Mouse (Mus musculus): Measurements from ENCODE around the gene Psph. TPM values are rescaled to one million over a fixed set of nuclear protein-coding genes. Genes with fewer than 3 reads are reported as not detected.
"Not testable (repeated sequence)": the region's sequence is repeated elsewhere in the genome, so short reads cannot be mapped to it uniquely, and the experiment has no call there.

The Psph gene
- total RNA-seq (2022), result 10 to 100 TPM; 23.0 to 31.3 (median 28.6) TPM

DNA sequence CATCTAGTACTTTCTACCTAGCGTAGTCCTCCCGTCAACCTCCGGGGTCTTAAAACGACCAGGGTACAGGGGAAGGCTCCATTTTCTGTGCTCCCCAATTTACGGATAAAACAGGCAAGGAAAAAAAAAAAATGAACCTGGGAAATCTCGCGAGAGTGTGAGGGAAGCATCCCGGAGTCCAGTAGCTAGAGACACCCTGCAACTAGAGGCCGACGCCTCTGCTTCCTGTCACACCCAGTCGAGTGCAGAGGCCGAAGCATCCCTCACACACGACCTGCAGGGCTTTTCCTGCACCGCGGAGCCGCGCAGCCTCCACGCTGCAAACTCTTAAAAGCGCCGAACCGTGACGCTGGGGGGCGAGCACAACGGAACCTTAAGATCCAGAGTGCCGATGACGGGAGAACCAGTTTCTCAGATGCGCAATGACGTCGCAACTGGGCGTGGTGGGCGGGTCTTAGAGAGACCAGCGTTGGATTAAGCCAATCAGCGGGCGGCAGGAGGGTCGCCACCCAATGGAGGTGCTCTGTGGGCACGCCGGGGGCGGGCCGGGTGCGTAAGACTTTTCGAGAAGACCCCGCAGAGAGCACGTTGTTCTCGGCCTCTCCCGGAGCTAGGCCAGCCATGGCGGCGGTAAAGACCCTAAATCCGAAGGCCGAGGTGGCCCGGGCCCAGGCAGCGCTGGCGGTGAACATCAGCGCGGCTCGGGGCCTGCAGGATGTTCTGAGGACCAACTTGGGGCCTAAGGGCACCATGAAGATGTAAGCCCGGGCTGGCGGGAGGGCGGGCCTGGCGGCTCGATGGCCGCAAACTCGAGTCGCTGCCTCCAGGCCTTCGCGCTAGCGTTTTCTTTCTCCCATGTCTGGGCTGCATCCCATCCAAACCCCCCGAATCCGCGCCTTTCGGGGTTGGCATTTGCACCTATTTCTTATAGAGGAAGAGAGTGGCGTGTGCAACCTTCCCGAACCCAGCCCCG, at the start of gene Psph:
Gene Psph (minus strand): TSS at position 632 of the 973 bp plus-strand sequence.
- DNase-seq (ENCODE audit: low spot score in 2 of 2), result peak; percentile 97 to 98

DNA sequence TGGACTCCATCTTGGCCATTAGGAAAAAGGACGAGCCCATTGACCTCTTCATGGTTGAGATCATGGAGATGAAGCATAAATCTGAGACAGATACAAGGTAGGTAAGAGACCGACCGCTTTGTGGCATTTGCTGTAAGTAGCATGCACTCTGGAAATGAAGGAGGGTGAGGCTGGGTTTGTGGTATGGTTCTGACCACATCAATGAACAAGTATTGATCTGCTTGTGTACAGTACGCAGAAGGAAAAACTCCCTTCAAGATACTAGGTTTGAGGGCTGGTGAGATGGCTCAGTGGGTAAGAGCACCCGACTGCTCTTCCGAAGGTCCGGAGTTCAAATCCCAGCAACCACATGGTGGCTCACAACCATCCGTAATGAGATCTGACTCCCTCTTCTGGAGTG, 3.3 kb upstream of the Psph start:
- DNase-seq (ENCODE audit: low spot score in 2 of 2), result not testable (repeated sequence)

DNA sequence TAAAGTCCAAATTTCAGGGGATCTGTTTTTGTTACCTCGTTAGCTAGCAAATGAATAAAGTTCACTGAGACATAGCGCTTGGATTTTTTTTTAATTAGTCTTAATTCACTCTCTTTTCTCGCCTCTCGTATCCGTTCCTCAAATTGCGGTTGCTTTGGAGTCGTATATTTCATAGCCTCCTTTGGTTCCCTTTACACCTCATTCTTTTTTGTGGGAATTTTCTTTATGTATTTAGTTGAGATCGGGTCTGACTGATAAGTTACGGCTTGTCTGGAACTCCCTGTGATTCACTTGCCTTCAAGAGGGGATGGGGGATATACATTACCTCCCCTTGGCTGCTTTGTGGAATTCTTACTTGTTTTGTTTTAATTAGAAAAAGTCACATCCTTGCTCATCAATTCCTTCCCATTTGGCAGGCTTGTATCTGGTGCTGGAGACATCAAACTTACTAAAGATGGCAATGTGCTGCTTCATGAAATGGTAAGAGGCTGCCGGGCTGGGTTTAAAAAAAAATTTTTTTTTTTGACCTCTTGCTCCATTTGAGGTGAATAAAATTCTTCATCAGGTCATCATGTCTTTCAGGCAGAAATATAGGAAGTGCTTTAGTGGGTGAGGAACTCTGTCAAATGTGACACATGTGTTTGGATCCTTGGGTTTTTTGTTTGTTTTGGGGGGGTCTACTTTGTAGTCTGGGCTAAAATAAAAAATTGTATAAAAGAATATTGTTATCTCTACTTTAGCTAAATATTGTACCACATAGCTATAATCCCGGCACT, 757 bp upstream of the Psph start:
- no peak for DNase-seq (ENCODE audit: low spot score in 2 of 2)

DNA sequence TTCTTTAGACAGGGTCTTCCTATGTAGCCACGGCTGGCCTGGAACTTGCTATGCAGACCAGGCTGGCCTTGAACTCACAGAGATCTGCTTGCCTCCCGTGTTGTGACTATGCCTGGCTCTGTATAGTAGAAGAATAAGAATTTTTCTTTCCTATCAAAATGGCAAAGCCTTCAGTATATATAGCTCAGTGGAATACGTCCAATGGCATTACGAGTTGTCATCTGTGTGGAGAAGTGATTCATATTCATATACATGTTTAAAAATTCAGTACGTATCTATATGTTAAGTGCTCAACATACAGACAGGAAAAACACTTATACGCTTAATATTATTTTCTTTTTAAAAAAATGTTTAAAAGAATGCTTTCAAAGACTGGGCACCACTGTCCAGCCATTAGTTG, 1.1 kb downstream of the Psph start:
- DNase-seq (ENCODE audit: low spot score in 2 of 2), result no peak

DNA sequence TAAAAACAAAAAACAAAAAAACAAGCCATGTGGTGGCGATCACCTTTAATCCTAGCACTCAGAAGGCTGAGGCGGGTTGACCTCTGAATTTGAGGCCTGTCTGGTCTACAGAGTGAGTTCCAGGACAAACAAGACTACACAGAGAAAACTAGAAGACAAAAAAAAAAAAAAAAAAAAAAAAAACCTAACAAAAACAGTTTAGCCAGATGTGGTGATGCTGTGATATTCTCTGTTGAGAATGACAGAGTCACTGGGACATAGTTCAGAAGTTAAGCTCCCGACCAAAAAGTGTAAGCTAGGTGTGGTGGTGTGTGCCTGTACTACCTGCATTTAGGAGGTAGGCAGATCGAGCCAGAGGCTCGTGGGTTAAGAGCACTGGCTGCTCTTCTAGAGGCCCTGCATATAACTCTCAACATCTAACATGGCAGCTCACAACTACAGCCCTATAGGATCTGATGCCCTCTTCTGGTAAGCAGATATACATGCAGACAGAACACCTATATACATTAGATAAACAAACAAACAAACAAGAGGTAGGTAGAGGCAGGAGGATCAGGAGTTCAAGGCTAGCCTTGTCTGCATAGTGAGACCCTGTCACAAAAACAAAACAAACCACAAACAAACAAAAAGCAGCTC, 1.9 kb downstream of the Psph start:
- DNase-seq (ENCODE audit: low spot score in 2 of 2), result no peak

DNA sequence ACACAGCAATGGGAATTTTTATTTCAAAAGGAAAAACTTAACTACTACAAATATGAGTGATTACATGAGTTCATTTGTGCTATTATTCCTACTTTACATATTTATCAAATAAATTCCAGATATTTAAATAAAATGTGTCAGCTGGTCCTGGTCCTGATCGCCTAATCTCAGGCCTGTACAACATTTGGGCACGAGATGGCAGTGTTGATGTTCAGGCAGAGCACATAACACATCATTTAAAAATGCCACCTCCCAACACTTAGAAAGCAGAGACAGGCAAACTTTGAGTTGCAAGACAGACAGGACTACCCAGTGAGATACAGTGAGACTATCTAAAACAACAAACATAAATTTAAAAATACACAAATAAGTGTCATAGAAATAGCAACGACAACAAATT, 5.0 kb downstream of the Psph start:
- DNase-seq (ENCODE audit: low spot score in 2 of 2), result no peak

DNA sequence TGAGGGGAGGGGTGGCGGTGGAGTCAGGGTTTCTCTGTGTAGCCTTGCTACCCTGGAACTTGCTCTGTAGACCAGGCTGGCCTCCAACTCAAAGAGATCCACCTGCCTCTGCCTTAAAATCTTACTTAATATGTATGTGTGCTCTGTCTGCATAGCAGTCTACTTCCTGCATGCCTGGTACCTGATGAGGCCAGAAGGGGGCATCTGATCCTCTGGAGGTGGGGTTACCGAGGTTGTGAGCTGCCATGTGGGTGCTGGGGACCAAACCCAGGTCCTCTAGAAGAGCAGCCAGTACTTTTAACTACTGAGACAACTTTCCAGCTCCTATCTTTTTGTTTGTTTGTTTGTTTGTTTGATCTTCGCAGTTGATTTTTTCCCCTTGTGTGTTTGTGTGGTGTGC, 7.1 kb downstream of the Psph start:
- no peak for DNase-seq (ENCODE audit: low spot score in 2 of 2)

DNA sequence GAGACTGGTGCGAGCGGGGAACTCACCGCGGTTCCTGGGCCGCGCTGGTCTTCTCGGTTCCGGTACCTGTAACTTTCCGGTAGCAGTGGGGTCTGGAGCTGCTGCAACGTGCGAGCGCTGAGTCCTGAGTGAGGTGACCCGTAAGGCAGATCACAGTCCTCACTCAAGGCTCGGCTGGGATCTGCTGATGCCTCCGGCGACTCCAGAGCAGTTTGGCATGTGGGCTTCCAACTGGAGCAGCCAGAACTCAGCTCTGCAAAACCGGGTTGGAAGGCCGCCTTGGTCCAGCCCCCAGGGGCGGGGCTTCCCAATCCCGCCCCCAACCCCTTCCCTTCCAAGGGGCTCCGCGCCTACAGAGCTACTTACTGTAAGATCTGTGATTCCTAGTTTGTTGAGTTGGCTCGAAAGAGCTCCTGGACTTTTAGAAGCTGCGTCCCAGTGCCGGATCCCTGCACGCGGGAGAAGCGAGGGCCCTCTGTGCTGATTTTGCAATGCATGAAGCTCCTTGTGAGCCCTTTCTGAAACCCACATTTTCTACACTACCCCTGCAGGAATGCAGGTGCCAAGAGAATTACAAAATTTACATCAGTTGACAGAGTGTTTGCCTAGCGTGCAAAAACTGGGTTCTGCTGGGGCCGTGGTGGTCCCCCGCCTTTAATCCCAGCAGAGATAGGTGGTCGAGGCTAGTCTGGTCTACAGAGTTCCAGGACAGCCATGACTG, 8.1 kb downstream of the Psph start:
- peak; percentile 59 to 79 for DNase-seq (ENCODE audit: low spot score in 2 of 2)

DNA sequence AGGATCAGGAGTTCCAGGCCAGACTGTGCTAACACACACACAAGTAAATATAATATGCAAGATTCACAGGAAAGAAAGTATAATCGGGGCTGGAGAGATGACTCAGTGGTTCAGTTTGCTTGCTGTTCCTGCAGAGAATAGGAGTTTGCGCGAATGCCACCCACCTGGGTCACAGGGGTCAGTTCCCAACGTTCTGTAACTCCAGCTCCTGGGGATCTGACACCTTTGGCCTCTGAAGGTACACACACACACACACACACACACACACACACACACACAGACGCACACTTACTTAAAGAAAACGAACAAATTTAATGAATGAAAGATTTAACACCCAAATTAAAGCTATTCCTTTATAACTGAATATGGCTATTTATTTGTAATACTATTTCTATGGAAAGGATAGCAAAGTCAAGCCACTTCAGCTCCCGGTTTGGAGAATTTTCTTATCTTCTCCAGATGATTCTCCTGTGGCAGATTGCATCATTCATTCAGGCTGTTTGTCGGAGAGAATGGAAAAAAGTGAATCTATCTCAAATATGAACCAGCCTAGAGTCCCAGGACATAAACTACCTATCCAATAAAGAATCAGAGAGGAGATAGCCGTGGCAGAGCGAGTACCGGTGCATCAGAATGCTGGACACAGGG, 8.8 kb downstream of the Psph start:
- DNase-seq (ENCODE audit: low spot score in 2 of 2), result no peak

DNA sequence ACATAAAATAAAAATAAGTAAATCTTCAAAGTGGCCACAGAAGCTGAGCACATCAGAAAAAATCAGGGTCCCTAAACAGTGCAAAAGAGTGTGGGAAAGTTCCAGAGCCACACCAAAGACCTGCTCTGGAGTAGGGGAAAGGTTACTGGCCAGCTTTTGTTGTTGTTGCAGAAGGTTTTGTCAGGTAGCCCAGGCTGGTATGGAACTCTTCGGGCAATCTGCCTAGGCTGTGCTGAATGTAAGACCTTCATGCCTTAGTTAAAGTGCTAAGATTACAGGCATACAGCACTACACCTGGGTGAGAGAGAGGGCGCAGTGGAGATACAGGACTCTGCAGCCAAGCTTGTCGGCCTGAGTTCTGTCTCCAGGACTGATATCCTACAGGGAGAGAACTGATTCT, 12.6 kb downstream of the Psph start:
- DNase-seq (ENCODE audit: low spot score in 2 of 2), result no peak

DNA sequence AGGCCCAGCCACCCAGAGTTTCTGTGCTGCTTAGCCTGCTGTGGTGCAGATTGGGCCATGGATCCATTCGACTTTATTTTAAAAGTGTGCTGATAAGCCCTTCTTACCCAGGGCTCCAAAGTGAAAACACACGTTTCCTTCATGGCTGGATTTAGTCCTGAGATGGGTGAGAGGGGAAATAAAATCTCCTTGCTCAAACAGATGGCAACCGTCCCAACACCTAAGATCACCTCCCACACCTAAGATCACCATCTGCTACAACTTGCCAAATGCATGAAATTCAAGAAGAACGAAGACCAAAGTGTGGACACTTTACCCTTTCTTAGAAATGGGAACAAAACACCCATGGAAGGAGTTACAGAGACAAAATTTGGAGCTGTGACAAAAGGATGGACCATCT, 13.9 kb downstream of the Psph start:
- DNase-seq (ENCODE audit: low spot score in 2 of 2), result not testable (repeated sequence)

DNA sequence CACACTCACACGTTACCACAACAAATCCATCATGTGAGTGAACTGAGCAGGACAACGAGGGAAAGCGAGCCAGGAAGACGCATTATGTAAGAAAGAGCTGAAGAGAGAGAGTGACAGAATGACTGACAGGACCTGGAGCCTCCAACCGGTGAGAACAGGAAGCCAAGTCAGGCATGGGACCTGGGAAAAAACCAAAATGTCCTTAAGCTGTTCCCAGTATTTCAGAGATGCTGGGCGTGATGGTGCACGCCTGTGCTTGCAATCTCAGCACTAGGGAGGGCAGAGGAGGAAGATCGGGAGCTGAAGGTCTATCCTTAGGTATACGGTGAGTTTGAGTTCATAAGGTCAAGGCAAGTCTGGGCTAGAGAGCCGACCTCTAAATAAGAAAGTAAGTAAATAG, 14.8 kb downstream of the Psph start:
- no peak for DNase-seq (ENCODE audit: low spot score in 2 of 2)

DNA sequence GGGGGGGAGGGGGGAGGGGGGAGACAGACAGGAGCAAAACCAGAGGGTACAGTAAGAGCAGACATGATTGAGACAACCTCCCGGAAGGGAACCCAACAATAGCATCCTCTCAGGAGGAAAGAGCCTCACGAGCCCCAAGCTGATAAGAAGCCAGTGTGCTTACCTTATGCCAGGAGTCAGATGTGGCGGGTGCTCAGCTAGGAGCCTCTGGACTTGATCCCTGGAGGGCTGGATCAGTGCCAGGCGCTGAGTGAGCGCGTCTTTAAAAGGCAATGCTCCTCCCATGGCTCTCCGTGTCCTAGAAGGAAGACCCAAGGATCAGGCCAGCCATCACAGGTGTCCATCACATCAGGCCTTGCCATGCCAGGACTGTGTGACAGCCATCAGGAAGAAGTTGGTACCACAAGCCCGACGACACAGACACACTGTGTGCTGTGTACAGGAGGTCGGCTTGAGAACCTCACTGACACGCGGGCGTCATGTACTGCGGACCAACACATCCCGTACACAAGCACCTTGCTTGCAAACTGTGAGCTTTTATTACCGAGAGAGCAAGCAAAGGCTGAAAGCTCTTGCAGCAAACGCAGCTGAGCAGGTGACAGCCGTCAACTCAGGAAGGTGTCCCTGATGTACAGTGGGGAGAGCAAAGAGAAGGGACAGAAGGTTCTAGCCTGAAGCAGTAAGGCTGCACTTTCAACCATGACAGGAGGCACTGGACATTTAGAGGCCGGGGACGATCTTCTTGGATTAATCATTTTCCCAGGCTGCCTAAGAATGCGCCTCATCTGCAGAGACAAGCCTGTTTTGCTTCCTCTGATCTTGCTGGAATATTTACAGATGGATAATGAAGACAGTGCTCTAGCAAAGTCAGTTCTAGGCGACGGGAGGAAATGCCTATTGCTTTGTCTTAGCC, 16.6 kb downstream of the Psph start:
- DNase-seq (ENCODE audit: low spot score in 2 of 2), result no peak

DNA sequence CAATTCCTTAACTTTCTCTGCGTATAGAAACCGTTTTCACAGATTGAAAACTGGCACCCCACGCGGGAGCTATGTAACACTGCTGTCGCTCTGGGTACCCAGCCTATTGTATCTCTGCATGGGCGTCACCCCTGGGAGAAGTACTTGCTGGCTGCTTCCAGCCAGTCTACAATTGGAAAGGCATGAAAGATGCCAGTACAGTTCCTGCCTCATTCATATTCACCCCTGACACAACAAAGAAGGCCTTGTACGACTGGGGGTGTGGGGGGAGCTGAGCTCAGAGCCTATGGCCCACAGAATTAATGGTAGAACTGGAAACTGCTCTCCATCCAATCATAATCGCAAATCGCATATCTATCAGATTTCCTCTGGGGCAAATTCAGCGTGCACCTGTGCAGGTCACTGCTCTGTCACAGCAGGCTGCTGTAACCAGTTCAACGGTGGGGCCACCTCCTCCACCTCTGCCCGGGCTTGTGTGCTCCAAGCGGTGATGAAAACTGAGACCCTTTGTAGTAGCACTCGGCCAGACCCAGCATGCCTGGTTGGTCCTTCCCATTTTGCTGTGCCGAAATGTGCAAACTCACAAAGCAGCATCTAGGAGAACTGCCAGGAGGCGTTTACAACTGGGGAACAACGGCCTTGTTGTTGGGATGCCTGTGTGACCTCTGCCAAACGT, 25.2 kb downstream of the Psph start:
- peak; percentile 66 to 79 for DNase-seq (ENCODE audit: low spot score in 2 of 2)

DNA sequence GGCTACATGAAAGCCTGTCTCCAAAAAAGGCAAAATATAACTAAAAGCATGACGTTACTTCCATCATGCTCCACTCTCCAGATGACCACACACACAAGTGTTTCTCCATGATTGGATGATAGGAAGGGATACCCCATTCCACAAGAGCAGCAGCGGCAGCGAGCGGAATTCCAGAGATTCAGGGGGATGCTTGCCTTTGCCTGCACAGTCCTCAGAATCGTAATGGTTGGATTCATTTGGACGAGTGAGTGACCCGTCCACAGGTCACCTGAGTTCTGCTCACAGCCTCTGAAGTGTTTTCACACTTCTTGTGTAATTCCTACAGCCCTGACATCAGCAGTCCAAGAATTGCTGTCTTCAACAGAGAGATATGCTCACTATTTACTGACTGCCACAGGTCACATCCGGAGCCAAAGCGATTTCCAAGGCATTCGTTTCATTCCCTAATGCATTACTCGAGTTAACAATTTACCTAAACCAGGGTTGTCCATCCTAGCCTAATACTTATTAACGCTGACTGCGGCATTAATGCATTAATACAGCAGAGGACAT, 27.2 kb downstream of the Psph start:
- DNase-seq (ENCODE audit: low spot score in 2 of 2), result no peak

DNA sequence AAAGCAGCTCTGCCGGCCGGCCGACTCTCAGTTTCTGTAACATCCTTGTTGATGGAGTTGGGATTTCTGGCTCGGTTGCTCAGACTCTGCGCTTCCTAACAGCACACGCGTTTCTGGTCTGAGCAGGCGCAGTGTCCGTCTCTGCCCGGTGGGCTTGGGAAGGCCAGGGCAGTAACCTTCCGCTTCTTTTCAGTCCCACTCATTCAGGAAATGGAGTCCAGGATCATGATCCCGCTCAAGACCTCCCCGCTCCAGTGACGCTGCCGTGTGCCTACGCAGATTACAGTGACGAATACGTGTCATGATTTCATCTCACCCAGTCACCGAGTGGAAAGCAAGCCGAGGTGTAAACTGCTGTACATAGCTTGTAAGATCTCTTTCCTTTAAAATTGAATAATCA, 30.4 kb downstream of the Psph start:
- no peak for DNase-seq (ENCODE audit: low spot score in 2 of 2)

DNA sequence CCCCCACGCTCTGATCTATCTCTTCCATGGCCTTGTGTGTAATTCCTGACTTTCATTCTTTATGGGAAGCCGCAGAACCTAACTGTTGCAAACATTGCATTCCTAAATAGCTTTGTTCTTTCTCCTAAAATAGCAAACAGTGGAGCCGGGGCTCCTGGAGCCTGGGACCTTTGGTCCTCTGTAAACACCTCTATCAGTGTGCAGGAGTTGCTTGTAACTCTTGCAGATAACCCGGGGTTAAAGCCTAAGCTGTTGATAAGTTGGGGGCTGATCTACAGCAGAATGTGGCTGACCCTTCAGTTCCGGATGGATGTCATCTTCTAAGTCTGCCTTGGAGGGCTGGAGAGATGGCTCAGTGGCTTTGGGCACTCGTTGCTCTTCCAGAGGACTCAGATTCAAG, 43.2 kb downstream of the Psph start:
- DNase-seq (ENCODE audit: low spot score in 2 of 2), result no peak

DNA sequence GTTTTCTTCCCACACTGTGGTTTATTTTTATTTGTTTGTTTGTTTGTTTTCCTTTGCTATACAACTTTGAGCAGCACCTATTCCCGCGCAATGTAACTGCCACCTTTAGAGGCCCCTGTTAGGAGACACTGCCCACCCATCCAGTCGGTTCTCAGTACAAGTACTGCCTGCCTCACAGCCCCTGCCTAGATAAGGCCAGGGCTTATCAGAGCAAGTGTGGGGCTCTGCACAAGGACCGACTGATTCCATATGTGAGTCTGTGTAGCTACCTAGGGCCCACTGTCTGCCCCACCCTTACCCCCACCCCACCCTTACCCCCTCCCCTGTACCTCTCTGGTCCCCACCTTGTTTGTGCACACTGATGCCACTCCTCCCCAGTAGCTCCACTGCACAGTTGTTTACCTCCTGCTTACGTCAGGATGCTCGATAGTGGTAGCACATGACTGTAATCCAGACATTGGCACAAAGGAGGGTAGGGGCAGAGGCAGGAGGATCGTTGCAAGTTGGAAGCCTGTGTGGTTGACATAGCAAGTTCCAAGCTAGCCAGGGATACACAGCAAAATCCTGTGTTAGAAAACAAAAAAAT, 44.3 kb downstream of the Psph start:
- DNase-seq (ENCODE audit: low spot score in 2 of 2), result no peak
